In genomic region chr1:133181072-133182015, GRCm38 (mm10) we compare ENCODE assay signal across 7 mouse cellular contexts. TPM values are rescaled to one million over a fixed set of nuclear protein-coding genes. Genes with fewer than 3 reads are reported as not detected.
A peak's percentile ranks its signal among the peaks of the same experiment; 100 is the strongest.
DNase-seq lines count a peak whose midpoint lies in the region; ATAC-seq lines count a peak whose summit lies in the region.

No protein-coding gene starts in this region.

- peaks cover 28% of the 10 kb centered on the region for H3K4me1 ChIP-seq in megakaryocyte, embryonic 14.5 days

- peak; percentile 71 to 73 for DNase-seq in adrenal gland, adult 18-20 months (ENCODE audit: low spot score in 2 of 2)
- DNase-seq in gastrocnemius, postnatal 10 days: peak; percentile 74
- peak; percentile 48 for DNase-seq in induced T-regulatory cell, adult 2 months (ENCODE audit: low read depth)
- peak; percentile 78 to 86 for DNase-seq in left cerebral cortex, adult 9 months (ENCODE audit: low spot score in 2 of 2)
- peak; percentile 87 for DNase-seq in right cerebral cortex, postnatal 4 days

- peak; percentile 75 for ATAC-seq in common myeloid progenitor, adult 5-6 weeks (replicated peaks; ENCODE audit: low read depth, poor library complexity, severe bottlenecking)

- H3K9me3 ChIP-seq in megakaryocyte, embryonic 14.5 days: no peaks in the 10 kb centered on the region

- H3K36me3 ChIP-seq in megakaryocyte, embryonic 14.5 days (replicated peaks; ENCODE audit: low read length): no peaks in the 10 kb centered on the region

- H3K4me3 ChIP-seq in megakaryocyte, embryonic 14.5 days (replicated peaks): peak overlapping the region; percentile 73

- H3K27me3 ChIP-seq in megakaryocyte, embryonic 14.5 days (replicated peaks): peaks cover 69% of the 10 kb centered on the region

RNA-seq across cellular contexts. Expression of gene Plekha6, which starts 17.3 kb away (rescaled TPM):
- 10 to 100 TPM in 1 of 2 experiments, 1 to 10 TPM in 1; 9.0 to 17.9 TPM for total RNA-seq in adrenal gland, adult 18-20 months (2021)
- 2.3 and 3.1 TPM in 2 replicates for total RNA-seq in common myeloid progenitor, adult 5-6 weeks (2017)
- 10 to 100 TPM; 17.2 to 23.3 TPM for total RNA-seq in gastrocnemius, postnatal 10 days (2021)
- 0.57 TPM in 1 of 2 replicates, not detected in the other for polyA plus RNA-seq in megakaryocyte, embryonic 14.5 days (2012; ENCODE audit: insufficient read depth, low replicate concordance)

RNA-seq across cellular contexts. Expression of gene Ppp1r15b, which starts 50.4 kb away (rescaled TPM):
- total RNA-seq in adrenal gland, adult 18-20 months (2021): 100 to 1,000 TPM in 1 of 2 experiments, 10 to 100 TPM in 1; 95.7 to 103 TPM
- total RNA-seq in common myeloid progenitor, adult 5-6 weeks (2017): 77.3 and 105 TPM in 2 replicates
- total RNA-seq in gastrocnemius, postnatal 10 days (2021): 10 to 100 TPM; 28.6 to 36.3 TPM
- 6.7 and 8.7 TPM in 2 replicates for polyA plus RNA-seq in megakaryocyte, embryonic 14.5 days (2012; ENCODE audit: insufficient read depth, low replicate concordance)

Comparison
In these comparisons a context has a peak if more than half of its experiments do, and no peak if none do; other contexts are left out.
1. Peak in every context shown above with its lines: DNase-seq, ATAC-seq and H3K4me3 ChIP-seq.